15 mouse cellular contexts compared by ENCODE assay signal in the genomic region with DNA sequence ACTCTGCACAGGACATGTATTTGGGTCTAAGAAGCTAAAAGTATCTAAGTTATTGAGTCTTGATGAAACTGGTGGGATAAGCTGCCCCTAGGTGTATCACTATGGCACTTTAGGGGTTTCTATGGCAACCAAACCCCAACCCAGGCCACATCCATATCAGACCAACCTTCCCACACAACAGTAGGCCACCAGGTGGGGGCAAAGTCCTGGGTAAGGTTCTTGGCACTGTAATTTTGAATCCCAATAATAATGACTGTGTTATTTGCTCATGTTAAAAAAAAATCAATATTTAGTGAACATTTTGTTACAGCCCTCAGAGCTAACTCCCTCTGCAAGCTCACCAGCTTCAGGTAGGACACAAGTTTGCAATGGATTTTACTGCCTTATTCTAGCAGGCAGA.
"Had no signal": no experiment of that assay in that cellular context is flagged by ENCODE, and none has a peak within 500 bp of the region (broad histone marks: within the 10 kb centered on the region; RNA-seq: fewer than 3 reads in every experiment).

No protein-coding gene starts in this region.

- H3K4me2 ChIP-seq: midbrain, embryonic 15.5 days; neural tube, embryonic 13.5 days; stomach, embryonic 15.5 days had no signal

- H3K27me3 ChIP-seq: midbrain, embryonic 15.5 days; neural tube, embryonic 13.5 days; stomach, embryonic 15.5 days had no signal

- H3K36me3 ChIP-seq: limb, embryonic 10.5 days; midbrain, embryonic 10.5 days; midbrain, embryonic 15.5 days; neural tube, embryonic 13.5 days; stomach, embryonic 15.5 days had no signal

- DNase-seq: kidney, adult 2 months; kidney, postnatal 10 days; lung, adult 2 months; lung, postnatal 4 days; right cerebral cortex, postnatal 14 days; thymus, postnatal 14 days had no signal

- ATAC-seq: hindbrain, postnatal 0 days; lung, postnatal 0 days; midbrain, embryonic 15.5 days had no signal

- H3K9me3 ChIP-seq: limb, embryonic 10.5 days; midbrain, embryonic 10.5 days; midbrain, embryonic 15.5 days; neural tube, embryonic 13.5 days; stomach, embryonic 15.5 days had no signal

- H3K9ac ChIP-seq: liver, embryonic 14.5 days; midbrain, embryonic 15.5 days; neural tube, embryonic 13.5 days; stomach, embryonic 15.5 days had no signal

- H3K27ac ChIP-seq: hindbrain, postnatal 0 days; left cerebral cortex, adult 2 months; limb, embryonic 10.5 days; liver, embryonic 14.5 days; midbrain, embryonic 10.5 days; midbrain, embryonic 15.5 days; neural tube, embryonic 13.5 days had no signal

- H3K4me1 ChIP-seq: limb, embryonic 10.5 days; midbrain, embryonic 10.5 days; midbrain, embryonic 15.5 days; neural tube, embryonic 13.5 days had no signal

- H3K4me3 ChIP-seq: left cerebral cortex, adult 2 months; limb, embryonic 10.5 days; midbrain, embryonic 10.5 days; midbrain, embryonic 15.5 days; neural tube, embryonic 13.5 days; stomach, embryonic 15.5 days had no signal
